Mouse (Mus musculus): ENCODE measurements at regions not wholly inside any gene's neighbourhood (a gene's known extent, or its start where the extent isn't known, plus 50 kb on each side); places are given as distances from the start of the nearest gene placed in this dataset.

DNA sequence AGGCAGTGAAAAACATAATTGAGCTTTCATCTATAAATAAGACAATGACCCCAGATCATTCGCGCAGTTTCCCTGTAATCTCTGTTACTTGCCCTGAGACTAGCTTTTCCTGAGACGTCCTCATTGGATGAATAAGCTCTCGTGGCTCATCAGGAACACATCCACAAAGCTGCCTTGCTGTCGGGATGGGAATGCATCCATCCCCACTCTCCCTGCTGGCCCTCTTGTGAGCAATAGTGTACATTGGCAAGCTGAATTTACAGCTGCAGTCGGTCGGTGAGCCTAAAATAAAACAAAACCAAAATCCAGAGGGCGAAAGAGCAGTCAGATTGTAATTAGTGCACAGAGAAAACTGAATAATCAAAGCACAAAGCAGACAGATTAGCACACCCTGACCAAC lies 74.5 kb upstream of the Dpyd start:
- no peaks in the 10 kb centered on the region for H3K36me3 ChIP-seq (ENCODE audit: insufficient read depth, low read length)
- no peak overlapping the region for H3K27ac ChIP-seq
- H3K9me3 ChIP-seq (ENCODE audit: low read length), result no peaks in the 10 kb centered on the region
- no peaks in the 10 kb centered on the region for H3K4me1 ChIP-seq (ENCODE audit: insufficient read depth, low read length)
- 56% methylated on average over 8 of the region's 8 CpGs for WGBS
- H3K9ac ChIP-seq (replicated peaks; ENCODE audit: low read length), result no peak overlapping the region
- H3K27me3 ChIP-seq (ENCODE audit: insufficient read depth, low read length), result no peaks in the 10 kb centered on the region
- ATAC-seq (no peak), DNase-seq (ENCODE audit: low spot score) (no peak)
- no peak for TF ChIP-seq CTCF (IDR thresholded peaks at IDR 0.05; ENCODE audit: low read depth)
- no peak overlapping the region for H3K4me2 ChIP-seq (ENCODE audit: low read depth, low read length)
- H3K4me3 ChIP-seq (ENCODE audit: low read length), result no peak overlapping the region

DNA sequence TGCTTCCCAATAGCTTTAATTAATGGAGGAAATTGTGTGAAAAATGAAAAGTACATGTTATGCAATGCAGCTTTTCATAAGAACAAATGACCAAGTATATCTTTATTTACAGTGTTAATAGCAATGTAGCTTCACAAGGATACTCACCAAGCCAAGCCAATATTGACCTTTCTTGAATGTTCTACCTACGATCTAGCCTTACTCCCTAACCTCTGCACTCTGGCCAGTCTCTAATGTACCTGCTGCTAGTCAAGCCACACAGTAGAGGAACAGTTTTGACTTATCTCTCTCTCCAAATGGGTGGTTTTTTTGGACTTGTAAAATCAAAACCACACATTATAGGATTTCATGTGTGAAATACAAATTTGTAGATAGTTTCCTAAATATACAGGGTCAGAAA lies 70.8 kb upstream of the Dpyd start:
- no peaks in the 10 kb centered on the region for H3K9me3 ChIP-seq (ENCODE audit: low read length)
- H3K27ac ChIP-seq, result no peak overlapping the region
- H3K36me3 ChIP-seq (ENCODE audit: insufficient read depth, low read length), result no peaks in the 10 kb centered on the region
- 92% methylated on average over 1 of the region's 1 CpGs for WGBS
- H3K27me3 ChIP-seq (ENCODE audit: insufficient read depth, low read length), result no peaks in the 10 kb centered on the region
- H3K4me2 ChIP-seq (ENCODE audit: low read depth, low read length), result no peak overlapping the region
- no peak for ATAC-seq
- no peak overlapping the region for H3K9ac ChIP-seq (replicated peaks; ENCODE audit: low read length)
- DNase-seq (ENCODE audit: low spot score), result no peak
- TF ChIP-seq CTCF (IDR thresholded peaks at IDR 0.05; ENCODE audit: low read depth), result no peak
- H3K4me1 ChIP-seq (ENCODE audit: insufficient read depth, low read length), result no peaks in the 10 kb centered on the region
- H3K4me3 ChIP-seq (ENCODE audit: low read length), result no peak overlapping the region

GRCm38 (mm10) chr3:118491871-118492270 lies 70.1 kb upstream of the Dpyd start:
- no peak overlapping the region for H3K4me2 ChIP-seq (ENCODE audit: low read depth, low read length)
- DNase-seq (ENCODE audit: low spot score) (no peak), ATAC-seq (no peak)
- no peaks in the 10 kb centered on the region for H3K27me3 ChIP-seq (ENCODE audit: insufficient read depth, low read length)
- no peak for TF ChIP-seq CTCF (IDR thresholded peaks at IDR 0.05; ENCODE audit: low read depth)
- H3K4me1 ChIP-seq (ENCODE audit: insufficient read depth, low read length), result no peaks in the 10 kb centered on the region
- 92% methylated on average over 5 of the region's 5 CpGs for WGBS
- no peaks in the 10 kb centered on the region for H3K36me3 ChIP-seq (ENCODE audit: insufficient read depth, low read length)
- H3K27ac ChIP-seq, result no peak overlapping the region
- no peak overlapping the region for H3K4me3 ChIP-seq (ENCODE audit: low read length)
- no peaks in the 10 kb centered on the region for H3K9me3 ChIP-seq (ENCODE audit: low read length)
- no peak overlapping the region for H3K9ac ChIP-seq (replicated peaks; ENCODE audit: low read length)

GRCm38 (mm10) chr3:118494611-118495010 lies 67.3 kb upstream of the Dpyd start:
- H3K9me3 ChIP-seq (ENCODE audit: low read length), result no peaks in the 10 kb centered on the region
- DNase-seq (ENCODE audit: low spot score) (no peak), ATAC-seq (no peak)
- WGBS, result 88% methylated on average over 1 of the region's 1 CpGs
- no peak for TF ChIP-seq CTCF (IDR thresholded peaks at IDR 0.05; ENCODE audit: low read depth)
- no peak overlapping the region for H3K9ac ChIP-seq (replicated peaks; ENCODE audit: low read length)
- no peaks in the 10 kb centered on the region for H3K4me1 ChIP-seq (ENCODE audit: insufficient read depth, low read length)
- no peak overlapping the region for H3K4me2 ChIP-seq (ENCODE audit: low read depth, low read length)
- no peak overlapping the region for H3K4me3 ChIP-seq (ENCODE audit: low read length)
- no peaks in the 10 kb centered on the region for H3K36me3 ChIP-seq (ENCODE audit: insufficient read depth, low read length)
- no peaks in the 10 kb centered on the region for H3K27me3 ChIP-seq (ENCODE audit: insufficient read depth, low read length)
- H3K27ac ChIP-seq, result no peak overlapping the region

DNA sequence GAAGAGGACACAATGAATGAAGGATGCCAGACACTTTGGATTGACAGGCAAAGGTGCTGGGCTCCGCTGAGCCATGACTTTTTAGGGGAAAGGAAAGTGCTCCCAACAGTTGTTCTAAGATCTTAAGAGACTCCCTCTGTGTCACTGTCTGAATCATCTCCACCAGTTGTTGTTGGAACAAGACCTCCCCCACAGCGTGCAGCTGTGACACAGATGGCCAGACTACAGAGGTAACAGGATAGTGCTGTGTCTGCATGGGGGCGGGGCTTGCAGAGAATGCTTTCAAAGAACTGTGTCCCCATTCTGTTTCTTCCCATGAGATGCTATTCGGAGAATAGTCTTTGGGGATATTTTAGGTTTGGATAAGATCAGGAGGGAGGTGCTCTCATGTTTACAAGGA lies 61.7 kb upstream of the Dpyd start:
- Histone ChIP-seq H3K9me3 (ENCODE audit: low read length) (no peaks in the 10 kb centered on the region), H3K27ac (no peak overlapping the region), H3K4me3 (ENCODE audit: low read length) (no peak overlapping the region), H3K9ac (replicated peaks; ENCODE audit: low read length) (no peak overlapping the region), H3K4me2 (ENCODE audit: low read depth, low read length) (no peak overlapping the region), H3K36me3 (ENCODE audit: insufficient read depth, low read length) (no peaks in the 10 kb centered on the region), H3K27me3 (ENCODE audit: insufficient read depth, low read length) (no peaks in the 10 kb centered on the region), H3K4me1 (ENCODE audit: insufficient read depth, low read length) (no peaks in the 10 kb centered on the region)
- DNase-seq (ENCODE audit: low spot score), result no peak
- no peak for TF ChIP-seq CTCF (IDR thresholded peaks at IDR 0.05; ENCODE audit: low read depth)
- ATAC-seq, result no peak
- WGBS, result 25% methylated on average over 4 of the region's 4 CpGs

DNA sequence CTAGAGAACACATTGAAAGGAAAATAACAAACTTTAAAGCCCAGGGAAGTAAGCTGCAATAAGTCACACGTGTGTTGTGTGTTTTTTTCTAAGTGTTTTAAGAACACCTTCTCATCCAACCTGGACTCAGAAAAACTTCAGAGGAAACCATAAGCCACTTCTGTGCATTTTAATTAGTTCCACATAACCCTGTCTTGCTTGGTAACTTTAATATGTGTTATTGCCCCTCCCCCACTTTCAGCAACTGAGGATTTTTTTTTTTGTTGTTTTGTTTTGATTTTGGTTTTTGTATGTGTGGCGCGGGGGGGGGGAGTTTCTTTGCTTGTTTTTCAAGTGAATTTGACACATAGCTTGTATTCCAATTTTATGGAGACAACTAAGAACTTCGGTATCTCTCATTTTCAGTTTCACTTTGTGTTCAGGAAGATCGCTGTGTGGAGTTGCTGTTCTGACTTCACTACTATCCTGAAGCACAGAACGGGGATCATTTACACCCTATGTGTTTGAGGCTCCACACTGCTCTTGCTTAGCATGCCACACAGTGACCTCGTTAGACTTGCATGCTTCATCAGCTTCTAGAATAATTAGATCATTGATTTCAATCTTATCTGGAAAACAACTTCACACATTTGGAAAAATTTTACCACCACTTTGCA lies 54.2 kb upstream of the Dpyd start:
- Histone ChIP-seq H3K27ac (no peak overlapping the region), H3K36me3 (ENCODE audit: insufficient read depth, low read length) (no peaks in the 10 kb centered on the region), H3K4me2 (ENCODE audit: low read depth, low read length) (no peak overlapping the region), H3K9me3 (ENCODE audit: low read length) (no peaks in the 10 kb centered on the region), H3K4me1 (ENCODE audit: insufficient read depth, low read length) (peaks cover 3% of the 10 kb centered on the region; the same call in 1 of the 2 replicates), H3K27me3 (ENCODE audit: insufficient read depth, low read length) (no peaks in the 10 kb centered on the region), H3K4me3 (ENCODE audit: low read length) (no peak overlapping the region), H3K9ac (replicated peaks; ENCODE audit: low read length) (no peak overlapping the region)
- DNase-seq (ENCODE audit: low spot score) (no peak), ATAC-seq (no peak)
- TF ChIP-seq CTCF (IDR thresholded peaks at IDR 0.05; ENCODE audit: low read depth), result no peak
- 78% methylated on average over 7 of the region's 7 CpGs for WGBS

DNA sequence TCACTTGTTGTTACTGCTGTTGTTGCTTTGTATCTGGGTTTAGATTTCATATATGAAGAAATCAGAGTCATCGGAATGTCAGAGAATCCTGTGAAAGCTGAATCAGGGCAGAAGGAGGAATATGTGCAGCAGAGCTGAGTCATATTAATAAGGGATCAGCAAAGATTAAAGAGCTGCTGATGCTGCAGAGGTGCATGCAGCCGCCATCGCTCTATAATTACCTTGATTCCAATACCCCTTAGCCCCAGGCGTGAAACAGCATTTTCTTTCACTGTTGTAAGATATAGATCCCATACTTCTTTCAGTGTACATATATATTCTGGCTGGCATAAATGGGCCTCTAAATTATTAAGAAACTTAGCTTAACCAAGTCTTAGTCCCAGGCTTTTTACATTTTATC lies 51.1 kb upstream of the Dpyd start:
- TF ChIP-seq CTCF (IDR thresholded peaks at IDR 0.05; ENCODE audit: low read depth), result no peak
- Histone ChIP-seq H3K4me2 (ENCODE audit: low read depth, low read length) (no peak overlapping the region), H3K27ac (no peak overlapping the region), H3K4me1 (ENCODE audit: insufficient read depth, low read length) (peaks cover 3% of the 10 kb centered on the region; the same call in 1 of the 2 replicates), H3K9ac (replicated peaks; ENCODE audit: low read length) (no peak overlapping the region), H3K4me3 (ENCODE audit: low read length) (no peak overlapping the region), H3K27me3 (ENCODE audit: insufficient read depth, low read length) (no peaks in the 10 kb centered on the region), H3K9me3 (ENCODE audit: low read length) (no peaks in the 10 kb centered on the region), H3K36me3 (ENCODE audit: insufficient read depth, low read length) (no peaks in the 10 kb centered on the region)
- WGBS, result 76% methylated on average over 4 of the region's 4 CpGs
- ATAC-seq (no peak), DNase-seq (ENCODE audit: low spot score) (no peak)

All from hindbrain, postnatal 0 days (tissue).